Mouse (Mus musculus): ENCODE results near the gene Adcy4.

- no peak for TF ChIP-seq CTCF (IDR thresholded peaks at IDR 0.05; ENCODE audit: low read depth)
- TF ChIP-seq EP300 (IDR thresholded peaks at IDR 0.05; ENCODE audit: low read depth), result no peak
Observed at GRCm38 (mm10) chr14:55763166-55763565, 20.7 kb downstream of the Adcy4 start.
